Mouse (Mus musculus): ENCODE results near the gene Adgrg3.
A peak's percentile ranks its signal among the peaks of the same experiment; 100 is the strongest.

Gene Adgrg3

GRCm38 (mm10) chr8:94992996-94993724 is 24.3 kb upstream of the Adgrg3 start:
- no peak for DNase-seq (ENCODE audit: low spot score)

- DNase-seq (ENCODE audit: low spot score) = no peak
Observed at GRCm38 (mm10) chr8:94994006-94994405, 23.5 kb upstream of the Adgrg3 start.

- no peak for DNase-seq (ENCODE audit: low spot score)
Observed at GRCm38 (mm10) chr8:94994510-94994909, 23.0 kb upstream of the Adgrg3 start.

- no peak for DNase-seq (ENCODE audit: low spot score)
Observed at GRCm38 (mm10) chr8:94995336-94995893, 22.1 kb upstream of the Adgrg3 start.

GRCm38 (mm10) chr8:94996037-94996436 is 21.5 kb upstream of the Adgrg3 start:
- DNase-seq (ENCODE audit: low spot score) = no peak

GRCm38 (mm10) chr8:94996899-94997856 is 20.3 kb upstream of the Adgrg3 start:
- no peak for DNase-seq (ENCODE audit: low spot score)

- DNase-seq (ENCODE audit: low spot score) = no peak
Observed at GRCm38 (mm10) chr8:94997857-94998243, 19.6 kb upstream of the Adgrg3 start.

- no peak for DNase-seq (ENCODE audit: low spot score)
Observed at GRCm38 (mm10) chr8:94998431-94998830, 19.1 kb upstream of the Adgrg3 start.

GRCm38 (mm10) chr8:94999004-94999403 is 18.5 kb upstream of the Adgrg3 start:
- no peak for DNase-seq (ENCODE audit: low spot score)

- DNase-seq (ENCODE audit: low spot score) = no peak
Observed at GRCm38 (mm10) chr8:94999956-95000355, 17.5 kb upstream of the Adgrg3 start.

- DNase-seq (ENCODE audit: low spot score) = peak; percentile 39
Observed at GRCm38 (mm10) chr8:95000684-95001083, 16.8 kb upstream of the Adgrg3 start.

- no peak for DNase-seq (ENCODE audit: low spot score)
Observed at GRCm38 (mm10) chr8:95001165-95001564, 16.3 kb upstream of the Adgrg3 start.

GRCm38 (mm10) chr8:95001655-95002054 is 15.8 kb upstream of the Adgrg3 start:
- peak; percentile 67 for DNase-seq (ENCODE audit: low spot score)

GRCm38 (mm10) chr8:95002089-95002655 is 15.3 kb upstream of the Adgrg3 start:
- no peak for DNase-seq (ENCODE audit: low spot score)

GRCm38 (mm10) chr8:95012442-95012919 is 5.0 kb upstream of the Adgrg3 start:
- DNase-seq (ENCODE audit: low spot score) = no peak

- no peak for DNase-seq (ENCODE audit: low spot score)
Observed at GRCm38 (mm10) chr8:95015866-95016265, 1.6 kb upstream of the Adgrg3 start.

GRCm38 (mm10) chr8:95016684-95017083 is 808 bp upstream of the Adgrg3 start:
- DNase-seq (ENCODE audit: low spot score) = no peak

GRCm38 (mm10) chr8:95017969-95018635 is 610 bp downstream of the Adgrg3 start:
- no peak for DNase-seq (ENCODE audit: low spot score)

GRCm38 (mm10) chr8:95020293-95020777 is 2.8 kb downstream of the Adgrg3 start:
- no peak for DNase-seq (ENCODE audit: low spot score)

- DNase-seq (ENCODE audit: low spot score) = no peak
Observed at GRCm38 (mm10) chr8:95020821-95021220, 3.3 kb downstream of the Adgrg3 start.

- no peak for DNase-seq (ENCODE audit: low spot score)
Observed at GRCm38 (mm10) chr8:95023201-95023600, 5.7 kb downstream of the Adgrg3 start.

- no peak for DNase-seq (ENCODE audit: low spot score)
Observed at GRCm38 (mm10) chr8:95024387-95024786, 6.9 kb downstream of the Adgrg3 start.
